Mouse (Mus musculus) common myeloid progenitor, adult 5-6 weeks (primary cell): ENCODE measurements around the gene Lpar1. TPM values are rescaled to one million over a fixed set of nuclear protein-coding genes. Genes with fewer than 3 reads are reported as not detected.

Experiments
- total RNA-seq: library from RNA; stranded (forward); fragments of 200-1000, 187-1606 nt; gene quantifications from 2 replicates; pipeline ENCODE4 v1.2.3, GENCODE M21; 2017

The Lpar1 gene
- total RNA-seq, 1 experiment from 2014 or later, result 0.50 TPM

Other genes with a start within 250 kb of the Lpar1 start
- gene Olfr267, start 233.8 kb upstream of the Lpar1 start, total RNA-seq, result not detected in 2 replicates